Mouse (Mus musculus): Measurements from ENCODE around the gene E330017A01Rik.

The E330017A01Rik gene

GRCm38 (mm10) chr16:58638689-58639175, at the start of gene E330017A01Rik:
E330017A01Rik (minus strand) TSS chr16:58638739.
- in situ Hi-C loops (cut with MboI; ENCODE audit: unreplicated experiment in 2 of 2) = loop anchor here in 1 of 2 experiments (25.0 kb wide), 1 partner anchor 974 kb away; the partner anchor contains the start of gene Crybg3

GRCm38 (mm10) chr16:58685548-58686537, 47.3 kb upstream of the E330017A01Rik start:
- in situ Hi-C loops (cut with MboI; ENCODE audit: unreplicated experiment in 2 of 2) = loop anchor here in 1 of 2 experiments (25.0 kb wide), 1 partner anchor 1449 kb away; the partner anchor contains the start of gene Tbc1d23

GRCm38 (mm10) chr16:58684537-58684936, 46.0 kb upstream of the E330017A01Rik start:
- in situ Hi-C loops (cut with MboI; ENCODE audit: unreplicated experiment in 2 of 2) = loop anchor here in 1 of 2 experiments (25.0 kb wide), 1 partner anchor 1447 kb away; the partner anchor contains the start of gene Tbc1d23

GRCm38 (mm10) chr16:58683911-58684310, 45.4 kb upstream of the E330017A01Rik start:
- in situ Hi-C loops (cut with MboI; ENCODE audit: unreplicated experiment in 2 of 2) = loop anchor here in 1 of 2 experiments (25.0 kb wide), 1 partner anchor 1447 kb away; the partner anchor contains the start of gene Tbc1d23

- in situ Hi-C loops (cut with MboI; ENCODE audit: unreplicated experiment in 2 of 2) = loop anchor here in 1 of 2 experiments (25.0 kb wide), 1 partner anchor 1446 kb away; the partner anchor contains the start of gene Tbc1d23
Observed at GRCm38 (mm10) chr16:58682870-58683269, 44.3 kb upstream of the E330017A01Rik start.

- in situ Hi-C loops (cut with MboI; ENCODE audit: unreplicated experiment in 2 of 2) = loop anchor here in 1 of 2 experiments (25.0 kb wide), 1 partner anchor 1445 kb away; the partner anchor contains the start of gene Tbc1d23
Observed at GRCm38 (mm10) chr16:58682046-58682445, 43.5 kb upstream of the E330017A01Rik start.

GRCm38 (mm10) chr16:58678660-58679059, 40.1 kb upstream of the E330017A01Rik start:
- in situ Hi-C loops (cut with MboI; ENCODE audit: unreplicated experiment in 2 of 2) = loop anchor here in 1 of 2 experiments (5.0 to 25.0 kb wide), 2 partner anchors 49 to 1441 kb away; partner anchors contain the start of genes Cldnd1 and Tbc1d23

- in situ Hi-C loops (cut with MboI; ENCODE audit: unreplicated experiment in 2 of 2) = loop anchor here in 1 of 2 experiments (5.0 to 25.0 kb wide), 2 partner anchors 50 to 1440 kb away; partner anchors contain the start of genes Cldnd1 and Tbc1d23
Observed at GRCm38 (mm10) chr16:58677491-58677890, 39.0 kb upstream of the E330017A01Rik start.

- in situ Hi-C loops (cut with MboI; ENCODE audit: unreplicated experiment in 2 of 2) = loop anchor here in 1 of 2 experiments (5.0 to 25.0 kb wide), 2 partner anchors 51 to 1439 kb away; partner anchors contain the start of genes Cldnd1 and Tbc1d23
Observed at GRCm38 (mm10) chr16:58676633-58677032, 38.1 kb upstream of the E330017A01Rik start.

GRCm38 (mm10) chr16:58676156-58676555, 37.6 kb upstream of the E330017A01Rik start:
- in situ Hi-C loops (cut with MboI; ENCODE audit: unreplicated experiment in 2 of 2) = loop anchor here in 1 of 2 experiments (5.0 to 25.0 kb wide), 2 partner anchors 51 to 1439 kb away; partner anchors contain the start of genes Cldnd1 and Tbc1d23

GRCm38 (mm10) chr16:58675256-58675655, 36.7 kb upstream of the E330017A01Rik start:
- in situ Hi-C loops (cut with MboI; ENCODE audit: unreplicated experiment in 2 of 2) = loop anchor here in 1 of 2 experiments (5.0 to 25.0 kb wide), 2 partner anchors 52 to 1438 kb away; partner anchors contain the start of genes Cldnd1 and Tbc1d23

- in situ Hi-C loops (cut with MboI; ENCODE audit: unreplicated experiment in 2 of 2) = loop anchor here in 1 of 2 experiments (5.0 kb wide), 1 partner anchor 53 kb away; the partner anchor contains the start of gene Cldnd1
Observed at GRCm38 (mm10) chr16:58673811-58674410, 35.4 kb upstream of the E330017A01Rik start.

- in situ Hi-C loops (cut with MboI; ENCODE audit: unreplicated experiment in 2 of 2) = loop anchor here in 1 of 2 experiments (5.0 kb wide), 1 partner anchor 55 kb away; the partner anchor contains the start of gene Cldnd1
Observed at GRCm38 (mm10) chr16:58672396-58672795, 33.9 kb upstream of the E330017A01Rik start.

GRCm38 (mm10) chr16:58671212-58671985, 32.9 kb upstream of the E330017A01Rik start:
- in situ Hi-C loops (cut with MboI; ENCODE audit: unreplicated experiment in 2 of 2) = loop anchor here in 1 of 2 experiments (5.0 kb wide), 1 partner anchor 56 kb away; the partner anchor contains the start of gene Cldnd1

- in situ Hi-C loops (cut with MboI; ENCODE audit: unreplicated experiment in 2 of 2) = loop anchor here in 1 of 2 experiments (5.0 kb wide), 1 partner anchor 57 kb away; the partner anchor contains the start of gene Cldnd1
Observed at GRCm38 (mm10) chr16:58670643-58671042, 32.1 kb upstream of the E330017A01Rik start.

- in situ Hi-C loops (cut with MboI; ENCODE audit: unreplicated experiment in 2 of 2) = loop anchor here (5.0 to 10.0 kb wide), 5 partner anchors 57 to 1035 kb away; partner anchors contain the start of genes Cldnd1 (in 1 of the 2) and Gabrr3 (in 1 of the 2)
Observed at GRCm38 (mm10) chr16:58669917-58670630, 31.5 kb upstream of the E330017A01Rik start, which contains the start of gene Cpox. Cpox (plus strand) TSS chr16:58670292.

- in situ Hi-C loops (cut with MboI; ENCODE audit: unreplicated experiment in 2 of 2) = loop anchor here (10.0 kb wide), 4 partner anchors 374 to 1034 kb away; partner anchors contain the start of gene Gabrr3 (in 1 of the 2)
Observed at GRCm38 (mm10) chr16:58669264-58669663, 30.7 kb upstream of the E330017A01Rik start.

GRCm38 (mm10) chr16:58668586-58668985, 30.0 kb upstream of the E330017A01Rik start:
- in situ Hi-C loops (cut with MboI; ENCODE audit: unreplicated experiment in 2 of 2) = loop anchor here (10.0 kb wide), 4 partner anchors 374 to 1034 kb away; partner anchors contain the start of gene Gabrr3 (in 1 of the 2)
